Mouse (Mus musculus): ENCODE data around the gene Abhd12.
"Not testable (repeated sequence)": the region's sequence is repeated elsewhere in the genome, so short reads cannot be mapped to it uniquely, and the experiment has no call there.

Abhd12 gene

GRCm38 (mm10) chr2:150909429-150910039, 5.0 kb upstream of the Abhd12 start:
- peak; percentile 97 for DNase-seq (ENCODE audit: low spot score)

- DNase-seq (ENCODE audit: low spot score), result not testable (repeated sequence)
Measured at GRCm38 (mm10) chr2:150908881-150909280, 4.3 kb upstream of the Abhd12 start.

- no peak for DNase-seq (ENCODE audit: low spot score)
Measured at GRCm38 (mm10) chr2:150904936-150905450, 452 bp upstream of the Abhd12 start, which contains the start of gene Gins1. Gene Gins1 (plus strand): TSS chr2:150905400.

- no peak for DNase-seq (ENCODE audit: low spot score)
Measured at GRCm38 (mm10) chr2:150902347-150902746, 2.2 kb downstream of the Abhd12 start.

GRCm38 (mm10) chr2:150900341-150900740, 4.2 kb downstream of the Abhd12 start:
- no peak for DNase-seq (ENCODE audit: low spot score)

- no peak for DNase-seq (ENCODE audit: low spot score)
Measured at GRCm38 (mm10) chr2:150895691-150896252, 8.8 kb downstream of the Abhd12 start.

GRCm38 (mm10) chr2:150894617-150895267, 9.8 kb downstream of the Abhd12 start:
- no peak for DNase-seq (ENCODE audit: low spot score)

- DNase-seq (ENCODE audit: low spot score), result no peak
Measured at GRCm38 (mm10) chr2:150887370-150887769, 17.2 kb downstream of the Abhd12 start.

- DNase-seq (ENCODE audit: low spot score), result no peak
Measured at GRCm38 (mm10) chr2:150886315-150886714, 18.2 kb downstream of the Abhd12 start.

GRCm38 (mm10) chr2:150885814-150886213, 18.7 kb downstream of the Abhd12 start:
- no peak for DNase-seq (ENCODE audit: low spot score)

- no peak for DNase-seq (ENCODE audit: low spot score)
Measured at GRCm38 (mm10) chr2:150884779-150885110, 19.8 kb downstream of the Abhd12 start.

- DNase-seq (ENCODE audit: low spot score), result no peak
Measured at GRCm38 (mm10) chr2:150884075-150884778, 20.3 kb downstream of the Abhd12 start.

GRCm38 (mm10) chr2:150877561-150877960, 27.0 kb downstream of the Abhd12 start:
- DNase-seq (ENCODE audit: low spot score), result no peak

- DNase-seq (ENCODE audit: low spot score), result no peak
Measured at GRCm38 (mm10) chr2:150875226-150875625, 29.3 kb downstream of the Abhd12 start.

- no peak for DNase-seq (ENCODE audit: low spot score)
Measured at GRCm38 (mm10) chr2:150874508-150874907, 30.0 kb downstream of the Abhd12 start.

GRCm38 (mm10) chr2:150869446-150869845, 35.1 kb downstream of the Abhd12 start:
- no peak for DNase-seq (ENCODE audit: low spot score)

- no peak for DNase-seq (ENCODE audit: low spot score)
Measured at GRCm38 (mm10) chr2:150867021-150867420, 37.5 kb downstream of the Abhd12 start.

GRCm38 (mm10) chr2:150861128-150861527, 43.4 kb downstream of the Abhd12 start:
- DNase-seq (ENCODE audit: low spot score), result no peak

GRCm38 (mm10) chr2:150859709-150860470, 44.7 kb downstream of the Abhd12 start:
- DNase-seq (ENCODE audit: low spot score), result no peak

GRCm38 (mm10) chr2:150858724-150859487, 45.6 kb downstream of the Abhd12 start:
- no peak for DNase-seq (ENCODE audit: low spot score)

GRCm38 (mm10) chr2:150855186-150855585, 49.4 kb downstream of the Abhd12 start:
- DNase-seq (ENCODE audit: low spot score), result no peak
